Mouse (Mus musculus) hematopoietic stem cell, adult 5-6 weeks (primary cell): ENCODE data around the gene Med13l. TPM values are rescaled to one million over a fixed set of nuclear protein-coding genes. Genes with fewer than 3 reads are reported as not detected.

ENCODE experiments used
- ATAC-seq, 2 experiments: fragments of 125-278 bp in 1 of 2; replicated peaks in 1 of 2; 2 replicates each; pipeline ENCODE4 v1.8.0; 2016 to 2017; ENCODE audit warnings: inconsistent platforms in 2 of 2, mild to moderate bottlenecking in 2 of 2, moderate number of reproducible peaks in 2 of 2, low read depth in 1 of 2, moderate TSS enrichment in 1 of 2; ENCODE audit not compliant: low FRiP score in 2 of 2, poor library complexity in 2 of 2, severe bottlenecking in 2 of 2, insufficient read depth in 1 of 2, low TSS enrichment in 1 of 2
- total RNA-seq: library from RNA; stranded (forward); fragments of 172-1452, 232-1000 nt; gene quantifications from 2 replicates; pipeline ENCODE4 v1.2.3, GENCODE M21; 2017

The Med13l gene
- total RNA-seq, 1 experiment from 2014 or later, result 55.4 TPM

GRCm38 (mm10) chr5:118575909-118576308 lies 15.4 kb downstream of the Med13l start:
- ATAC-seq, result no peak

- ATAC-seq, result no peak
Observed at GRCm38 (mm10) chr5:118576731-118577130, 16.3 kb downstream of the Med13l start.

- no peak for ATAC-seq
Observed at GRCm38 (mm10) chr5:118585355-118585754, 24.9 kb downstream of the Med13l start.

GRCm38 (mm10) chr5:118586560-118586959 lies 26.1 kb downstream of the Med13l start:
- no peak for ATAC-seq

GRCm38 (mm10) chr5:118588381-118588925 lies 28.0 kb downstream of the Med13l start:
- ATAC-seq, result no peak

GRCm38 (mm10) chr5:118589186-118589892 lies 28.9 kb downstream of the Med13l start:
- 0 out of 4 replicates have a peak, but pooled peaks of 1 of the 2 experiments have one; percentile 7 for ATAC-seq

GRCm38 (mm10) chr5:118590868-118591267 lies 30.4 kb downstream of the Med13l start:
- ATAC-seq, result 0 out of 4 replicates have a peak, but pooled peaks of 1 of the 2 experiments have one; percentile 6

- peak; percentile 38 to 41; a peak in 2 of 4 replicates for ATAC-seq
Observed at GRCm38 (mm10) chr5:118591826-118592499, 31.5 kb downstream of the Med13l start.

- peak; percentile 42 to 64; a peak in 3 of 4 replicates for ATAC-seq
Observed at GRCm38 (mm10) chr5:118594470-118595236, 34.2 kb downstream of the Med13l start.

- no peak for ATAC-seq
Observed at GRCm38 (mm10) chr5:118595901-118596300, 35.4 kb downstream of the Med13l start.

GRCm38 (mm10) chr5:118596452-118597092 lies 36.1 kb downstream of the Med13l start:
- ATAC-seq, result no peak

GRCm38 (mm10) chr5:118598601-118599000 lies 38.1 kb downstream of the Med13l start:
- ATAC-seq, result no peak

- ATAC-seq, result no peak
Observed at GRCm38 (mm10) chr5:118601452-118601851, 41.0 kb downstream of the Med13l start.

GRCm38 (mm10) chr5:118602706-118603105 lies 42.2 kb downstream of the Med13l start:
- ATAC-seq, result no peak

- no peak for ATAC-seq
Observed at GRCm38 (mm10) chr5:118605424-118606067, 45.1 kb downstream of the Med13l start.

- ATAC-seq, result peak; percentile 83 to 91
Observed at GRCm38 (mm10) chr5:118606636-118607035, 46.2 kb downstream of the Med13l start.

GRCm38 (mm10) chr5:118607900-118608299 lies 47.4 kb downstream of the Med13l start:
- ATAC-seq, result no peak
